ENCODE assay signal across 14 mouse cellular contexts in the genomic region with DNA sequence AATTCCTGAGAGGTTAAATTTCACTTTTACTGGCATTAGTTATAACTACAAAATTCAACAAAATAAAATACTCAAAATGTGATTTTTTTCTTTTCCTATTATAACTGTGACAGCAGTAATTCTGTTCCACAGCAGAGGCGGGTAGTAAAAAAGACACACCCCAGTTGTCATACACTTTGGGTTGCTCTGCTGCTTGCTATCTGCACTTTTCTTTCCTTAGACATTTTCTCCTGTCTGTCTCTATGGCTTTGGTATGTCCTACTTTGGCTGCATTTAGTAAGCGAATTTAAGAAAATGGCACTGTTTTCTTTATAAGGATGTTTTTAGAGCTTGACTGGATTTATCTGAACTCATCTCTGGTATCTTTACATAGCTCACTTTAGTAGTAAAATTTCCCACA.
"Had no signal": no experiment of that assay in that cellular context is flagged by ENCODE, and none has a peak within 500 bp of the region (broad histone marks: within the 10 kb centered on the region; RNA-seq: fewer than 3 reads in every experiment).

No protein-coding gene starts in this region.

- H3K4me3 ChIP-seq: heart, embryonic 13.5 days; heart, embryonic 15.5 days; hindbrain, embryonic 10.5 days; hindbrain, embryonic 12.5 days; intestine, embryonic 15.5 days; limb, embryonic 10.5 days; limb, embryonic 12.5 days; liver, embryonic 13.5 days had no signal

- H3K4me1 ChIP-seq: heart, embryonic 15.5 days; hindbrain, embryonic 12.5 days; limb, embryonic 10.5 days; limb, embryonic 12.5 days; liver, embryonic 13.5 days had no signal

- H3K9ac ChIP-seq: heart, embryonic 13.5 days; heart, embryonic 15.5 days; hindbrain, embryonic 12.5 days; hindbrain, embryonic 14.5 days; intestine, embryonic 15.5 days; limb, embryonic 12.5 days; liver, embryonic 13.5 days had no signal

- DNase-seq: layer of hippocampus, adult 9-11 months; liver; liver, embryonic 13.5 days had no signal

- H3K27ac ChIP-seq: heart, embryonic 13.5 days; heart, embryonic 15.5 days; hindbrain, embryonic 10.5 days; hindbrain, embryonic 12.5 days; hindbrain, embryonic 14.5 days; intestine, embryonic 15.5 days; limb, embryonic 10.5 days; limb, embryonic 12.5 days; liver, embryonic 13.5 days had no signal

- ATAC-seq: forebrain, embryonic 16.5 days; hindbrain, embryonic 16.5 days; inflammation-experienced regulatory T-cells, adult 6 months had no signal

- H3K27me3 ChIP-seq: heart, embryonic 13.5 days; heart, embryonic 15.5 days; hindbrain, embryonic 12.5 days; intestine, embryonic 15.5 days; limb, embryonic 12.5 days; liver, embryonic 13.5 days had no signal

- H3K36me3 ChIP-seq: heart, embryonic 13.5 days; heart, embryonic 15.5 days; hindbrain, embryonic 10.5 days; hindbrain, embryonic 12.5 days; intestine, embryonic 15.5 days; limb, embryonic 10.5 days; limb, embryonic 12.5 days; liver, embryonic 13.5 days had no signal
